23 mouse cellular contexts compared by ENCODE assay signal in the genomic region with DNA sequence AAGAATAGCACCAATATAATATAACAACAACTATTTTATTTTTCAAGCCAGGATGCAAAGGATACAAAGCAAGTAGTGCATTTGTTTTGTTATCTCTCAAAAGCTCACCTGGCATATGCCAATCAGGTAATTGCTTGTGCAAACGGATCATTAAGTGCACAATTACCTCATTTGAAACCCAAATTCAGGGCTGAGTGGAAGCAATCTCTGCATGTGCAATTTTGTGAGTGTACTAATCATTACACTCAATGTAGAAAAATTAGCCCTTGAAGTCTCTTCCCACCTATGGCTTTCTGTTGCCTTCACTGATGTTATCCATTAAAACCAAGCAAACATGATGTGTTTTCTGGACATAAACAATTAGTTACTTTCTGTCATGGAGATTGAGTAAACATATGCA.
DNase-seq lines count a peak whose midpoint lies in the region; ATAC-seq and TF ChIP-seq lines count a peak whose summit lies in the region.
"Had no signal": no experiment of that assay in that cellular context is flagged by ENCODE, and none has a peak within 500 bp of the region (broad histone marks: within the 10 kb centered on the region; RNA-seq: fewer than 3 reads in every experiment).

No protein-coding gene starts in this region.

- TF ChIP-seq CTCF in ES-Bruce4 (IDR thresholded peaks at IDR 0.05; ENCODE audit: low read depth, low read length), result no peak

- WGBS in forebrain, embryonic 13.5 days, result 13% methylated on average over 1 of the region's 1 CpGs
- WGBS in forebrain, embryonic 10.5 days, result 62% methylated on average over 1 of the region's 1 CpGs
- WGBS in midbrain, embryonic 11.5 days, result 64% methylated on average over 1 of the region's 1 CpGs
- 51% methylated on average over 1 of the region's 1 CpGs for WGBS in midbrain, embryonic 13.5 days

- H3K36me3 ChIP-seq in forebrain, embryonic 13.5 days (ENCODE audit: poor library complexity, severe bottlenecking), result no peaks in the 10 kb centered on the region
- no peaks in the 10 kb centered on the region for H3K36me3 ChIP-seq in forebrain, embryonic 10.5 days (replicated peaks)
- no peaks in the 10 kb centered on the region for H3K36me3 ChIP-seq in midbrain, embryonic 11.5 days (ENCODE audit: control insufficient read depth, insufficient read depth, low read length)
- no peaks in the 10 kb centered on the region for H3K36me3 ChIP-seq in midbrain, embryonic 13.5 days
- H3K36me3 ChIP-seq in ES-Bruce4 (ENCODE audit: control insufficient read depth, insufficient read depth, low read length, poor library complexity, severe bottlenecking) (no peaks in the 10 kb centered on the region), ES-E14 (ENCODE audit: control insufficient read depth, insufficient read depth, low read length, poor library complexity, severe bottlenecking) (no peaks in the 10 kb centered on the region)
- H3K36me3 ChIP-seq: embryonic facial prominence, embryonic 10.5 days; embryonic facial prominence, embryonic 12.5 days; forebrain, embryonic 15.5 days had no signal

- no peak for DNase-seq in forebrain, embryonic 10.5 days (ENCODE audit: extremely low spot score, low spot score)
- DNase-seq in midbrain, embryonic 11.5 days (ENCODE audit: low spot score, missing footprints), result peak; percentile 2
- peak; percentile 12 for DNase-seq in ES-E14 (ENCODE audit: low read depth, low spot score)
- no peak for DNase-seq in urinary bladder, postnatal 10 days (ENCODE audit: low spot score)
- no peak for DNase-seq in lung, postnatal 14 days
- DNase-seq: adrenal gland, adult 2 months; adrenal gland, postnatal 10 days; adrenal gland, postnatal 25 days; B cell, adult 2 months; cerebellum, adult 11-12 months; cerebellum, adult 2 months; cerebellum, adult 9-10 months; cerebellum, postnatal 10 days; cerebellum, postnatal 25 days; forebrain, postnatal 0 days had no signal

- in situ Hi-C loops in ES-E14 (cut with MboI; ENCODE audit: low sequenced_read_pairs in 2 of 2, unreplicated experiment in 2 of 2), result no loop called here

- no peaks in the 10 kb centered on the region for H3K9me3 ChIP-seq in forebrain, embryonic 13.5 days (replicated peaks)
- no peaks in the 10 kb centered on the region for H3K9me3 ChIP-seq in forebrain, embryonic 10.5 days
- H3K9me3 ChIP-seq in midbrain, embryonic 11.5 days (ENCODE audit: control insufficient read depth, low read length), result no peaks in the 10 kb centered on the region
- no peaks in the 10 kb centered on the region for H3K9me3 ChIP-seq in midbrain, embryonic 13.5 days
- H3K9me3 ChIP-seq in ES-Bruce4 (replicated peaks; ENCODE audit: control insufficient read depth, insufficient read depth, low read length, poor library complexity, severe bottlenecking), result 0 out of 2 replicates have a peak, but pooled peaks cover 2% of the 10 kb centered on the region
- no peaks in the 10 kb centered on the region for H3K9me3 ChIP-seq in ES-E14 (ENCODE audit: control insufficient read depth, insufficient read depth, low read depth, low read length)
- H3K9me3 ChIP-seq: embryonic facial prominence, embryonic 10.5 days; embryonic facial prominence, embryonic 12.5 days; forebrain, embryonic 15.5 days had no signal

- no peak for TF ChIP-seq EP300 in ES-Bruce4 (IDR thresholded peaks at IDR 0.05; ENCODE audit: insufficient read depth, low read depth, low read length)

- H3K9ac ChIP-seq in forebrain, embryonic 13.5 days, result no peak overlapping the region
- no peak overlapping the region for H3K9ac ChIP-seq in midbrain, embryonic 11.5 days (ENCODE audit: low read length)
- no peak overlapping the region for H3K9ac ChIP-seq in midbrain, embryonic 13.5 days (replicated peaks)
- H3K9ac ChIP-seq in ES-Bruce4 (ENCODE audit: low read depth, poor library complexity, severe bottlenecking) (no peak overlapping the region), ES-E14 (ENCODE audit: insufficient read depth, low read depth, low read length, poor library complexity, severe bottlenecking) (no peak overlapping the region)
- H3K9ac ChIP-seq: embryonic facial prominence, embryonic 12.5 days; forebrain, embryonic 15.5 days; forebrain, postnatal 0 days had no signal

- 0 out of 2 replicates have a peak, but pooled peaks have one; percentile 30 for ATAC-seq in forebrain, embryonic 13.5 days
- ATAC-seq in midbrain, embryonic 11.5 days (ENCODE audit: low FRiP score), result no peak
- ATAC-seq in midbrain, embryonic 13.5 days, result no peak
- ATAC-seq: CD4-positive, CD25-positive, alpha-beta regulatory T cell, adult 4 months; forebrain, embryonic 15.5 days had no signal

- no peak overlapping the region for H3K27ac ChIP-seq in forebrain, embryonic 13.5 days
- no peak overlapping the region for H3K27ac ChIP-seq in forebrain, embryonic 10.5 days
- H3K27ac ChIP-seq in midbrain, embryonic 11.5 days (ENCODE audit: low read depth, low read length), result no peak overlapping the region
- H3K27ac ChIP-seq in midbrain, embryonic 13.5 days, result no peak overlapping the region
- peak overlapping the region; percentile 77 for H3K27ac ChIP-seq in ES-Bruce4 (ENCODE audit: insufficient read depth, low read length)
- H3K27ac ChIP-seq in ES-E14 (ENCODE audit: insufficient read depth, low read depth, low read length, poor library complexity, severe bottlenecking), result no peak overlapping the region; the same call in 1 of the 2 replicates
- H3K27ac ChIP-seq: embryonic facial prominence, embryonic 10.5 days; embryonic facial prominence, embryonic 12.5 days; forebrain, embryonic 15.5 days had no signal

- no peaks in the 10 kb centered on the region for H3K27me3 ChIP-seq in forebrain, embryonic 13.5 days
- H3K27me3 ChIP-seq in forebrain, embryonic 10.5 days (ENCODE audit: poor library complexity, severe bottlenecking), result 0 out of 2 replicates have a peak, but pooled peaks cover 8% of the 10 kb centered on the region
- H3K27me3 ChIP-seq in midbrain, embryonic 11.5 days (ENCODE audit: control insufficient read depth, insufficient read depth, low read length), result no peaks in the 10 kb centered on the region
- H3K27me3 ChIP-seq in midbrain, embryonic 13.5 days, result no peaks in the 10 kb centered on the region
- no peaks in the 10 kb centered on the region for H3K27me3 ChIP-seq in ES-Bruce4 (ENCODE audit: control insufficient read depth, insufficient read depth, low read length, poor library complexity, severe bottlenecking)
- H3K27me3 ChIP-seq: CH12.LX; embryonic facial prominence, embryonic 12.5 days; forebrain, embryonic 15.5 days had no signal

- H3K4me1 ChIP-seq in forebrain, embryonic 13.5 days, result peaks cover 17% of the 10 kb centered on the region
- peaks cover 20% of the 10 kb centered on the region for H3K4me1 ChIP-seq in forebrain, embryonic 10.5 days
- H3K4me1 ChIP-seq in midbrain, embryonic 11.5 days (ENCODE audit: control insufficient read depth, insufficient read depth, low read length), result peaks cover 7% of the 10 kb centered on the region; the same call in 1 of the 2 replicates
- H3K4me1 ChIP-seq in midbrain, embryonic 13.5 days (replicated peaks), result peaks cover 18% of the 10 kb centered on the region
- H3K4me1 ChIP-seq in ES-Bruce4 (ENCODE audit: control insufficient read depth, insufficient read depth, low read length) (no peaks in the 10 kb centered on the region), ES-E14 (ENCODE audit: control insufficient read depth in 2 of 2, insufficient read depth in 2 of 2, low read length in 2 of 2, poor library complexity in 1 of 2) (peaks cover 0 to 7% of the 10 kb centered on the region in 2 experiments; a peak in 2 of 4 replicates)
- H3K4me1 ChIP-seq: embryonic facial prominence, embryonic 12.5 days had no signal

- no peak for TF ChIP-seq POLR2A in ES-Bruce4 (IDR thresholded peaks at IDR 0.05; ENCODE audit: insufficient read depth, low read length)

- no peak overlapping the region for H3K4me2 ChIP-seq in forebrain, embryonic 13.5 days
- H3K4me2 ChIP-seq in midbrain, embryonic 11.5 days, result no peak overlapping the region
- H3K4me2 ChIP-seq in midbrain, embryonic 13.5 days (replicated peaks), result no peak overlapping the region
- H3K4me2 ChIP-seq: embryonic facial prominence, embryonic 12.5 days; forebrain, embryonic 15.5 days had no signal

- H3K4me3 ChIP-seq in forebrain, embryonic 13.5 days, result no peak overlapping the region
- no peak overlapping the region for H3K4me3 ChIP-seq in forebrain, embryonic 10.5 days
- no peak overlapping the region for H3K4me3 ChIP-seq in midbrain, embryonic 11.5 days (ENCODE audit: low read depth, low read length)
- H3K4me3 ChIP-seq in midbrain, embryonic 13.5 days (replicated peaks), result no peak overlapping the region
- H3K4me3 ChIP-seq in ES-Bruce4 (ENCODE audit: low read depth, low read length) (no peak overlapping the region), ES-E14 (ENCODE audit: insufficient read depth in 1 of 2, low read depth in 1 of 2, low read length in 2 of 2, poor library complexity in 1 of 2, severe bottlenecking in 1 of 2) (no peak overlapping the region)
- H3K4me3 ChIP-seq: embryonic facial prominence, embryonic 10.5 days; embryonic facial prominence, embryonic 12.5 days; forebrain, embryonic 15.5 days had no signal

TF ChIP-seq in ES-E14, 5 proteins besides CTCF, POLR2A, EP300 and RAD21:
- TF ChIP-seq ZNF384 (IDR thresholded peaks at IDR 0.05; ENCODE audit: low read depth, low read length) (no peak), MAFK (IDR thresholded peaks at IDR 0.05; ENCODE audit: insufficient read depth, low read depth, low read length) (no peak), ZC3H11A (IDR thresholded peaks at IDR 0.05; ENCODE audit: borderline replicate concordance, low read depth, low read length) (no peak), HCFC1 (IDR thresholded peaks at IDR 0.05; ENCODE audit: borderline replicate concordance, insufficient read depth, low read length) (no peak), CHD2 (IDR thresholded peaks at IDR 0.05; ENCODE audit: low read depth, low read length) (no peak)

Comparison
In these comparisons a context has a peak if more than half of its experiments do, and no peak if none do; other contexts are left out.
1. DNase-seq: peak in midbrain, embryonic 11.5 days (single experiment) and ES-E14 (single experiment); none in forebrain, embryonic 10.5 days (single experiment), urinary bladder, postnatal 10 days (single experiment) and lung, postnatal 14 days (single experiment).